Mouse (Mus musculus) thymus, adult 2 months (tissue): Measurements from ENCODE around the gene Mmrn1.

ENCODE experiments used
- CTCF ChIP-seq: fragments of 200-500 bp; IDR thresholded peaks from 2 replicates; pipeline ENCODE4 v1.5.1; 2012; ENCODE audit warnings: mild to moderate bottlenecking, control low read depth, low read length, moderate library complexity, borderline replicate concordance; ENCODE audit not compliant: control insufficient read depth, poor library complexity, insufficient read depth; ENCODE audit errors: extremely low read depth
- POLR2A ChIP-seq: fragments of 200-500 bp; IDR thresholded peaks from 2 replicates; pipeline ENCODE4 v1.6.1; 2012; ENCODE audit warnings: mild to moderate bottlenecking, low read length, control low read depth, moderate library complexity; ENCODE audit not compliant: control insufficient read depth, poor library complexity, insufficient read depth; ENCODE audit errors: extremely low read depth

DNA sequence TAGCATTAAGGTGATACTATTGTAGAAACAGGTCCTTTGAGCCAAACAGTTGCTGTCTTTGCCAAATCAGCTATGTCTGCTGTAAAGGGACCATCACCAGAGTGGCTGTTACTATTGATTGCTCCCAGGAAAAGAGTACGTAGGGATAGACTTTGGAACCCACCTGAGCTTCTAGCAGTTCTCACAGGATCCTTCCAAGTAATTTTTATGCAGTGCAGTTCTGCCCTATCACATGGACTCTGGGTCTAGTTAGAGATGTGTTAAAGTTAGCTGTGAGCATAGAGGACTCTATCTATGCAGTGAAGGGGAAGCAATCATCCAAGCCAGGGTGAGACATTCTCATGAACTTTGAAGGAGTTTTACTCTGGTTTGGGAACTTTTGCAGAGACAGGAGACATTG, 94.9 kb downstream of the Mmrn1 start:
- TF ChIP-seq CTCF (no peak), POLR2A (no peak)
